Mouse (Mus musculus): ENCODE data around the gene Sash1. TPM values are rescaled to one million over a fixed set of nuclear protein-coding genes. Genes with fewer than 3 reads are reported as not detected.

Gene Sash1
- polyA plus RNA-seq, 1 experiment from 2014 or later = 2.2 TPM

DNA sequence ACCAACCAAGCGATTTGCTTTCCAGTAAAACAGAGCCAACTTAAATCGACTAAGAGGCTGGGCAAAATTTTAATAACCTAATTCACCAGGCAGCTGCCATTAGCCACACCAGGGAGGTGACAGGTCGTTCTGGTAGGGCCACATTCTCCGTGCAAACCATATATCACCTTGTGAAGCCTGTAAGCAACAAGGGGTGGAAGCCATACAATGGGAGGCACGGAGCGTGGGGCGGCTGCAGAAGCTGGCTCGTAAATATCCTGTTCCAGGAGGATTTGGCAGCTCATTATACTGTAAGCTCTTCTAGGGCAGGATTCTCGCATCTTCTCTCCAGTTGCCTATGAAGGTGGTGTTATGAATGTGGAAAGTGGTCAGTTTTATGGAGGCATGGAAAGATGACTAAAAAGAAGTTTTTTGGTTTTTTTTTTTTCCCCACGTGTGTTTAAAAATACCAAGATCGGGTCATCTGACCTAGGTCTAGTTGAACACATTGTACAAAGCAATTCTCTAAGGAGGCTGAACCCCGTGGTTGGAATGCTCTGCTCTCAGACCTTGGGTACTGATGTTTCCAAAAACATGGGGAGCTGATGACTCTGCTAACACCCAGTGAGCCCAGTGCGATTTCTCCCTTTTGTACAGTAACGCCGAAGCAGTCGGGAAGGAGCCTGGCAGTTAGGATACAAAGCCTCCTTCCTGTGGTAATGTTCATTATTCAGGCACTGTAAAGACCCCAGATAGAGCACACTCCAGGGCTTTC, 24.5 kb upstream of the Sash1 start:
- WGBS = 84% methylated on average over 16 of the region's 16 CpGs

DNA sequence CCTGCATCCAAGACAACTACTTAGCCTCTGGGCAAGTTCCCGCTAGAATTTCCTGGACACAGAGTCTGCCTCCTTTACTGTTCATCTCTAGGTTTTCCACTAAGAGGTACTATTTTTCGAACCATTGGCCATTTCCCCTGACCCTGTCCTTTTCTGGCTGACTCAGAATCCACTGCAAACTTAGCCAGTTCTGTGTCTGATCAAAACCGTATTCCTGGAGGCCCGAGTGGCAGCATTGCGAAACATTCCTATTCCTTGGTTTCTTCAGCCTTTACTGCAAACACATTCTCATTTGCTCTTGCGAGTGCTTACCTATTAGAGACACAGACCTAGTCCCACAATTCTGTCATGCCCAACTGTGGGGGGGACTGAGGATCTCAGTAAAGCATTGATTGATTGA, 17.2 kb upstream of the Sash1 start:
- no peaks in the 10 kb centered on the region for H3K36me3 ChIP-seq (ENCODE audit: control insufficient read depth, insufficient read depth, low read length)
- H3K4me1 ChIP-seq (ENCODE audit: control insufficient read depth, insufficient read depth, low read length) = no peaks in the 10 kb centered on the region; the same call in 1 of the 2 replicates
- 98% methylated on average over 6 of the region's 6 CpGs for WGBS
- no peaks in the 10 kb centered on the region for H3K27me3 ChIP-seq (ENCODE audit: control insufficient read depth, insufficient read depth, low read depth, low read length)
- no peak overlapping the region for H3K27ac ChIP-seq (ENCODE audit: low read length)
- H3K4me2 ChIP-seq (ENCODE audit: low read length) = no peak overlapping the region
- no peak overlapping the region for H3K4me3 ChIP-seq (ENCODE audit: low read depth, low read length)
- ATAC-seq = no peak
- no peaks in the 10 kb centered on the region for H3K9me3 ChIP-seq (replicated peaks; ENCODE audit: control insufficient read depth, low read length, poor library complexity, severe bottlenecking)
- H3K9ac ChIP-seq (ENCODE audit: low read depth, low read length) = no peak overlapping the region

More for the DNA sequence above, 24.5 kb upstream of the Sash1 start:
- Histone ChIP-seq H3K36me3 (ENCODE audit: control insufficient read depth, insufficient read depth, low read length) (no peaks in the 10 kb centered on the region), H3K27ac (ENCODE audit: low read length) (no peak overlapping the region), H3K4me1 (ENCODE audit: control insufficient read depth, insufficient read depth, low read length) (no peaks in the 10 kb centered on the region), H3K27me3 (ENCODE audit: control insufficient read depth, insufficient read depth, low read depth, low read length) (no peaks in the 10 kb centered on the region), H3K4me3 (ENCODE audit: low read depth, low read length) (no peak overlapping the region), H3K9ac (ENCODE audit: low read depth, low read length) (no peak overlapping the region), H3K4me2 (ENCODE audit: low read length) (no peak overlapping the region), H3K9me3 (replicated peaks; ENCODE audit: control insufficient read depth, low read length, poor library complexity, severe bottlenecking) (no peaks in the 10 kb centered on the region)
- ATAC-seq = no peak

DNA sequence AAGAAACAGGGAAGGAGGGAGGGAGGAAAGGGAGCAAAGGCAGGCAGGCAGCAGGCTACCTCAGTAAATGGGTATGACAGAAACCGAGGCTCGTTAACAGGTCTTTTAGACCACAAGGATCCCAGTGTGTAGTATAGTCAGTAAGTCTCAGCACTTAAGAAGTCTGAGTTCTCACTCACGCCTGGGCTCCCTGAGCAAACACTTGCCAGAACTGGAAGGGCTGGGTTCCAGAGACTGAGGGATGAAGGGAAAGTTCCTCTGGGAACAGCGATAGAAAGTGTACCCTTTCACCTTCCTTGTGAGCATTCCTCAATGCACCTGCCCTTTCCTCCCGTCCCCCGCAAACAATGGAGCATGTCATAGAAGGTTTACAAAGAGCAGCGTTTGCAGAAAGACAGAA, 16.5 kb upstream of the Sash1 start:
- Histone ChIP-seq H3K4me1 (ENCODE audit: control insufficient read depth, insufficient read depth, low read length) (no peaks in the 10 kb centered on the region; the same call in 1 of the 2 replicates), H3K9me3 (replicated peaks; ENCODE audit: control insufficient read depth, low read length, poor library complexity, severe bottlenecking) (no peaks in the 10 kb centered on the region), H3K27me3 (ENCODE audit: control insufficient read depth, insufficient read depth, low read depth, low read length) (no peaks in the 10 kb centered on the region), H3K36me3 (ENCODE audit: control insufficient read depth, insufficient read depth, low read length) (no peaks in the 10 kb centered on the region), H3K9ac (ENCODE audit: low read depth, low read length) (no peak overlapping the region), H3K4me3 (ENCODE audit: low read depth, low read length) (no peak overlapping the region), H3K4me2 (ENCODE audit: low read length) (no peak overlapping the region), H3K27ac (ENCODE audit: low read length) (no peak overlapping the region)
- ATAC-seq = no peak
- 84% methylated on average over 7 of the region's 7 CpGs for WGBS

GRCm38 (mm10) chr10:8898831-8899511, 13.1 kb upstream of the Sash1 start:
- 80% methylated on average over 8 of the region's 8 CpGs for WGBS
- H3K4me3 ChIP-seq (ENCODE audit: low read depth, low read length) = no peak overlapping the region
- no peaks in the 10 kb centered on the region; the same call in 1 of the 2 replicates for H3K4me1 ChIP-seq (ENCODE audit: control insufficient read depth, insufficient read depth, low read length)
- H3K27ac ChIP-seq (ENCODE audit: low read length) = no peak overlapping the region
- no peak for ATAC-seq
- no peaks in the 10 kb centered on the region for H3K36me3 ChIP-seq (ENCODE audit: control insufficient read depth, insufficient read depth, low read length)
- no peaks in the 10 kb centered on the region for H3K9me3 ChIP-seq (replicated peaks; ENCODE audit: control insufficient read depth, low read length, poor library complexity, severe bottlenecking)
- no peak overlapping the region for H3K4me2 ChIP-seq (ENCODE audit: low read length)
- H3K27me3 ChIP-seq (ENCODE audit: control insufficient read depth, insufficient read depth, low read depth, low read length) = no peaks in the 10 kb centered on the region
- H3K9ac ChIP-seq (ENCODE audit: low read depth, low read length) = no peak overlapping the region

DNA sequence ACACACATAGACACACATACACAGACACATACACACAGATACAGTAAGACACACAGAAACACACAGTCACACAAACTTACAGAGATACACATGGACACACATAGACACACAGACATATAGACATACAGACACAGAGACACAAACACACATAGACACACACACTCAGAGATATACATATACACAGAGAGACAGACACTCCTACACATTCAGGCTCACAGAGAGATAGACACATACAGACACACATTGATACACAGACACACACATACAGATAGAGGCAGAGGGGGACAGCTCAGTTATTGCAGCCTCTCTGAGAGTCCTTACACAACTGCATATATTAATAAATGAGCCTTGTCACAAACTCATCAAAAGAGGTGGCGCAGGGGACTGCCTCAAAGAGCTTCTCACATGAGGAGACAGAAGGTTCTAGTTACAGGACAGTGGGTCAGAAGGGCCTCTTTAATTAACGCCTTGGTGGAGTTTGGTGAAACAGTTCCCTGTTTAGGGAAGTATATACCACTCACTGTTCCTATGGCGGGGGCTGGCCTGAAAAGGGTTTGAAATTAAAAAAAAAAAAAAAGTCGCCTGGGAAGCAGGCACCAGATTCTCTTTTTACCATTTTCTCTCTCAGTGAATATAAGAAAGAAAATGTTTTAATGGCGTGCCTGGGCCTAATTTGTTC, 12.4 kb upstream of the Sash1 start:
- H3K36me3 ChIP-seq (ENCODE audit: control insufficient read depth, insufficient read depth, low read length) = no peaks in the 10 kb centered on the region
- H3K4me3 ChIP-seq (ENCODE audit: low read depth, low read length) = no peak overlapping the region
- 61% methylated on average over 5 of the region's 5 CpGs for WGBS
- H3K9ac ChIP-seq (ENCODE audit: low read depth, low read length) = no peak overlapping the region
- H3K9me3 ChIP-seq (replicated peaks; ENCODE audit: control insufficient read depth, low read length, poor library complexity, severe bottlenecking) = no peaks in the 10 kb centered on the region
- no peaks in the 10 kb centered on the region for H3K27me3 ChIP-seq (ENCODE audit: control insufficient read depth, insufficient read depth, low read depth, low read length)
- no peak overlapping the region for H3K27ac ChIP-seq (ENCODE audit: low read length)
- H3K4me1 ChIP-seq (ENCODE audit: control insufficient read depth, insufficient read depth, low read length) = no peaks in the 10 kb centered on the region; the same call in 1 of the 2 replicates
- H3K4me2 ChIP-seq (ENCODE audit: low read length) = no peak overlapping the region
- no peak for ATAC-seq

GRCm38 (mm10) chr10:8894965-8895515, 9.2 kb upstream of the Sash1 start:
- Histone ChIP-seq H3K9ac (ENCODE audit: low read depth, low read length) (no peak overlapping the region), H3K27ac (ENCODE audit: low read length) (no peak overlapping the region), H3K27me3 (ENCODE audit: control insufficient read depth, insufficient read depth, low read depth, low read length) (no peaks in the 10 kb centered on the region), H3K4me2 (ENCODE audit: low read length) (no peak overlapping the region), H3K4me3 (ENCODE audit: low read depth, low read length) (no peak overlapping the region), H3K4me1 (ENCODE audit: control insufficient read depth, insufficient read depth, low read length) (no peaks in the 10 kb centered on the region; the same call in 1 of the 2 replicates), H3K36me3 (ENCODE audit: control insufficient read depth, insufficient read depth, low read length) (no peaks in the 10 kb centered on the region), H3K9me3 (replicated peaks; ENCODE audit: control insufficient read depth, low read length, poor library complexity, severe bottlenecking) (no peaks in the 10 kb centered on the region)
- 92% methylated on average over 6 of the region's 6 CpGs for WGBS
- ATAC-seq = peak; percentile 45; the same call in 1 of the 2 replicates

GRCm38 (mm10) chr10:8890511-8890910, 4.6 kb upstream of the Sash1 start:
- ATAC-seq = no peak
- WGBS = 90% methylated on average over 4 of the region's 4 CpGs
- H3K36me3 ChIP-seq (ENCODE audit: control insufficient read depth, insufficient read depth, low read length) = no peaks in the 10 kb centered on the region
- H3K27ac ChIP-seq (ENCODE audit: low read length) = no peak overlapping the region
- no peaks in the 10 kb centered on the region for H3K9me3 ChIP-seq (replicated peaks; ENCODE audit: control insufficient read depth, low read length, poor library complexity, severe bottlenecking)
- no peak overlapping the region for H3K9ac ChIP-seq (ENCODE audit: low read depth, low read length)
- H3K27me3 ChIP-seq (ENCODE audit: control insufficient read depth, insufficient read depth, low read depth, low read length) = no peaks in the 10 kb centered on the region
- H3K4me1 ChIP-seq (ENCODE audit: control insufficient read depth, insufficient read depth, low read length) = peaks cover 8% of the 10 kb centered on the region
- H3K4me2 ChIP-seq (ENCODE audit: low read length) = no peak overlapping the region
- no peak overlapping the region for H3K4me3 ChIP-seq (ENCODE audit: low read depth, low read length)

- Histone ChIP-seq H3K9me3 (replicated peaks; ENCODE audit: control insufficient read depth, low read length, poor library complexity, severe bottlenecking) (no peaks in the 10 kb centered on the region), H3K27ac (ENCODE audit: low read length) (no peak overlapping the region), H3K4me3 (ENCODE audit: low read depth, low read length) (no peak overlapping the region), H3K27me3 (ENCODE audit: control insufficient read depth, insufficient read depth, low read depth, low read length) (no peaks in the 10 kb centered on the region), H3K4me1 (ENCODE audit: control insufficient read depth, insufficient read depth, low read length) (peaks cover 15% of the 10 kb centered on the region), H3K4me2 (ENCODE audit: low read length) (no peak overlapping the region), H3K9ac (ENCODE audit: low read depth, low read length) (no peak overlapping the region), H3K36me3 (ENCODE audit: control insufficient read depth, insufficient read depth, low read length) (no peaks in the 10 kb centered on the region)
- WGBS = 14% methylated on average over 4 of the region's 4 CpGs
- ATAC-seq = no peak
Measured at GRCm38 (mm10) chr10:8889341-8889740, 3.5 kb upstream of the Sash1 start.
